Mouse (Mus musculus): ENCODE results near the gene 4930432K21Rik.

DNA sequence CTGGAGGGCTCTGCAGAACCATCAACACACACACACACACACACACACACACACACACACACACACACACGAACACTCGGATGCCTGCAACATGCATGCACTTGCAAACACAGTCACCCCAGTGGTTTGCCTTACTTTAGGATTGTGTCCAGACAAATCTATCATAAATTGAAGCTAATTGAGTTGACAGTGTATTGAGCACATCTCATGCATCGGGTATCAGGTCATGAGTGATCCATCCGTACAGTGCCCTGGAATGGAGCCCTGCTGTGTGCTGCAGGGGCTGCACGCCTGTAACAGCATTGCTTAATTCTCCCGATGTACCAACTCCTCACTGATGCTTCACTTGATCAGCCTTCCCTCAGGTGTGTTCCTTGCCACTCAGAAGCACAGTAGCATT, 32.2 kb upstream of the 4930432K21Rik start:
- TF ChIP-seq CTCF (conservative IDR thresholded peaks at IDR 0.05; ENCODE audit: insufficient read depth, insufficient read length, low read depth, low read length) (no peak), POLR2A (IDR thresholded peaks at IDR 0.05; ENCODE audit: low read depth, low read length) (no peak)
